Mouse (Mus musculus) fibroblast of lung, adult 2 months (primary cell): Measurements from ENCODE around the gene Spns2.

Experiments used
- DNase-seq: peaks from one replicate; pipeline ENCODE4 v3.0.0-alpha.2; 2011; ENCODE audit warnings: low read depth

The Spns2 gene

DNA sequence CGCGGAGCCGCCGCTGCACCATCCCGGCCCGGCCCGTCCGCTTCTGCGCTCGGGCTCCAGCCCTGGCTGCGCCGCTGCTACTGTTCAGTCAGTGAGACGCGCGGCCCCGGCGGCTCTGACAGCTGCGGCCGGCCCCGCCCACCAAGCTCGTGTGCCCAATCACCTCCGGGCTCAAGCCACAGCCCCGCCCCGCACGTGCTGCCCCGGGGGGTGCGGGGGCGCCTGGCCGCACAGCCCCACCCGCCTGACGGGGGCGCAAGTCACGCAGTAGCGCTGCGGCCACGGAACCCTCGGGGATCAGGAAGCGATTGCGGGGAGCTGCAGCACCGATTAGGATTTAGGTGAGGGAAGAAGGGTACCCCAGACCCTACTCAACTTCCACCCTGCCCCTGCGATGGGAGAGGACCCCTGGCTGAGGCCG is at the start of gene Spns2:
Gene Spns2, minus strand, starts transcription at position 24 of the 421 bp plus-strand sequence.
- no peak for DNase-seq

- no peak for DNase-seq
These were observed 49.1 kb upstream of the Spns2 start for GRCm38 (mm10) chr11:72538811-72539210.

- peak; percentile 40 for DNase-seq
These were observed 48.5 kb upstream of the Spns2 start for GRCm38 (mm10) chr11:72538037-72538755.

GRCm38 (mm10) chr11:72537503-72537902 is 47.8 kb upstream of the Spns2 start:
- DNase-seq = no peak

DNA sequence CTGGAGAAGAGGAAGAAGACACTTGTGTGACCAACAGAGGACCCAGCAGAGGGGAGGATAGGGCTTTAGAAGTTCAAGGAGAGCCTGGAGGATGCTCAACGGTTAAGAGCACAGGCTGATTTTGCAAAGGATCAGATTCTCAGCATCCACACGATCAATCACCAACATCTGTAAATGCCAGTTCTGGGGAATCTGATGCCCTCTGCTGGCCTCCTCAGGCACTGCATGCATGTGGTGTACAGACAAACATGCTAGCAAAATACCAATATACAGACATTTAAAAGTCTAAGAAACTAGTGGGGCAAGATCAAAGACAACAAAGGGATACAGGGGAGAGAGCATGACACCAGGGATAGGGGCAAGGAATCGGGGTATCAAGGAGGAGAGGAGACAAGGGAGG is 45.8 kb upstream of the Spns2 start:
- no peak for DNase-seq

GRCm38 (mm10) chr11:72532890-72533289 is 43.2 kb upstream of the Spns2 start:
- DNase-seq = no peak

DNA sequence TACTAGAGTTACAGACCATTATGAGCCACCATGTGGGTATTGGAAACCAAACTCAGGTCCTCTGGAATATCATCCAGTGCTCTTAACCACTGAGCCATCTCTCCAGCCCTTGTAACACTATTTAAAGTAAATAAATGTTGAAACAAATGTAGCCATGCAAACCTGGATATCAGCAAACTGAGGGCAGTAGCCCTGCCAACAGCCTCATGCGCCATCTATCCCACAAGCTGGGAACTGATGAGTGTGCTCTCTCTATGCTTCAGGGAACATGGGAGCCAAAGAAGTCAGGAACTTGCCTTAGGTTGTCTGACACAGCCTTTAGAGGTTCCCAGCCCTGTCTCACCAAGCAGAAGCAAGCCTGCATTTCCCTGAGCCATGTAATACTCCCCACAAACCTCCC is 41.9 kb upstream of the Spns2 start:
- DNase-seq = no peak

- no peak for DNase-seq
These were observed 41.4 kb upstream of the Spns2 start for GRCm38 (mm10) chr11:72531144-72531543.

GRCm38 (mm10) chr11:72526190-72526589 is 36.5 kb upstream of the Spns2 start:
- DNase-seq = no peak

DNA sequence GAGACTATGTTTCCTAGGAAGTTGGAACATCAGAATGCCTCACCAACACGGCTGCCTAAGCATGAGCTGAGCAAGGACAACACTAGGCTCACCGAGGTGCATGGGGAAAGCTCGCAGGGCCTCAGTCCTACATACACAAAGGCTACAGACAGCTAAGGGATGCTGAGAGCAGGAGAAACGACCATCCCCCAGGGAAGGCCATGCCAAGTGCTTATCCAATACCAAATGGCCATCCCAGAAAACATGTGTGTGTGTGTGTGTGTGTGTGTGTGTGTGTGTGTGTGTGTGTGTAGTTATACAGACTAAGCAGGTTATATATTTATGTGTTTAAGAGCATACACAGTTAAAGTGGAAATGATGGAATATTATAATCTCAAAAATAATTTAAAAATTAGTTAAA is 34.0 kb upstream of the Spns2 start:
- DNase-seq = no peak

- peak; percentile 56 for DNase-seq
These were observed 32.9 kb upstream of the Spns2 start for GRCm38 (mm10) chr11:72522616-72523041.

DNA sequence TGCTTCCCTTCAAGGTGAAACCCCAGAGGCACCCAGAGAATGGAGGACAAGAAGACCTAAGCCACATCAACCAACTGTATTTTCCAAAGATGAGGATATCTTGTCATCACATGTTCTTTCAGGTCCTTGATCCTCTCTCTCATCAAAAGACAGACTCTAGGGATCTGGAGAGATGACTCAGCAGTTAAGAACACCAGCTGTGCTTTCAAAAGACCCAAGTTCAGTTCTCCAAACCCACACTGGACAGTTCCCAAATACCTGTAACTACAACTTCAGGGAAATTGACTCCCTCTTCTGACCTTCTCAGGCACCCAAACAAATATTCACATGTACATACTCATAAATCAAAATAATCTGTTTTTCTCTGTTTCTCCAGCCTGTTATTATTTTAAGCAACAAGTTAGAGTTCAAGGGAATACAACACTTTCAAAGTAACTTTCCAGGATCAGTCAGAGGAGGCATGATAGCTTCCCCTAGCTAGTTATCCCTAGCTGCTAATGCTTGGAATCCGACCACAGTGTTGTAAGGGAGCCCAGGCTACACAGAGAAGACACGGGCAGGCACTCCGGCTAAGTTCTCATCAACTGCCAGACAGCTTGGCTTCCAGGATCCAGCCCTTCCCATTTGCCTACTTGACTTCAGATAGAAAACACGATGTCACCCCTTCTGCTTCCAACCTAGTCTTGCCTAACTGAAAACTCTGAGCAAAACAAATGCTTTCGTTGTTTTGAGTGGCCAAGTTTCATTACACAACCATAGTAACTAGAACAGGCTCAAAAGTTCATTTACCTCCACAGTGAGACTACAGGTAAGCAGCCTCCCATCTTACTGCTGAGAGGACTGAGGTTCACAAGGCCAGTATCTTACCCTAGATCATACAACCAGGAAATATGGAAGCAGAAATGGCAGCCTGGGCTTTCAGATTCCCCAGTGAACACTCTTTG is 32.2 kb upstream of the Spns2 start:
- DNase-seq = peak; percentile 83

GRCm38 (mm10) chr11:72519895-72520294 is 30.2 kb upstream of the Spns2 start:
- DNase-seq = no peak

- DNase-seq = no peak
These were observed 29.5 kb upstream of the Spns2 start for GRCm38 (mm10) chr11:72519189-72519588.

DNA sequence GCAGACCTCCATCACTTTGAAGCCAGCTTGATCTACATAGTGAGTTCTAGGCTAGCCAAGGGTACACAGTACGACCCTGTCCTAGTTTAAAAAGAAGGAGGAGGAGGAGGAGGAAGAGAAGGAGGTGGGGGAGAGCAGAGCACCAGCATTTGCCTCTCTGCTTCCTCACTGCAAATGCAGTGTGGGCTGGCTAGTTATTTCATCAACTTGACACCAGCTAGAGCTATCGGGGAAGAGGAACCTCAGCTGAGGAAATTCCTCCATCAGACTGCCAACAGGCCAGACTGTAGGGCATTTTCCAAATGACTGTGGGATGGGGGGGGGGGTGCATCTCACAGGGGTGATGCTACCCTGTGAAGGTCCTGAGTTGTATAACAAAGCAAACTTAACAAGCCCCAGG is 28.7 kb upstream of the Spns2 start:
- DNase-seq = no peak

DNA sequence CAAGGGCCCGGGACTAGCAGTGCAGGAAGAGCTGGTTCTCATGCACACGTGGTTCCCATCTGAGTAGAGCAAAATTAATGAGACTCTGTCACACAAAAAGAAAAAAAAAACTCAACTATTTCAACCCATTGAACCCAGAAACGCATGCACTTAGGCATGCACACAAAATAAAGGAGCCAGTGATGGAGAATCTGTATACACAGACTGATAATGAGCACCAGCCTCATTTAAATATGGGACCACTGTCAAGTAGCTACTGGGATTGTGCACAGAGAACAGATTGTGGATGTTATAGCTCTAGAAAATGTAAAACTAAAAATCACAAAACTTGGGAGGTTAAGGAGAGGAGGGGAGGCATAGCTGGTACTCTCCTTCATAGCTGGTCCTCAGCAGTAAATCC is 25.3 kb upstream of the Spns2 start:
- no peak for DNase-seq

DNA sequence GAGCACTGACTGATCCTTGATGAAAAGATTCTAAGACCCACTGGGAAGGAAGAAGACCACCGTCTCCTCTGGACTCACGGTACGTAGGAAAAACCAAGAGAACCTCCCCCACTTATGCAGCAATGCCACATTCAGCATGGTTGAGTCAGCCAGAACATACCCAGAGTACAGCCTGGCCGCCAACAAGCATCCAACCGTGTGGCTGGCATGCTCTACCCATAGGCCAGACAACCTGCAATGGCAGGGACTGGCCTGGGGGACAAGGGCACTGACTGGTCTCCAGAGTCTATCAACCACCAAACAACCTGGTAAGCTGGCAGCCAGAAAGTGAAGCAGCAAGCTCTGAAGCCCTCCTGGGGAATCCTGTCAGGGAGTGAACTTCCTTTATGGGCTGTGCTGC is 18.9 kb upstream of the Spns2 start:
- DNase-seq = no peak

GRCm38 (mm10) chr11:72507651-72508050 is 17.9 kb upstream of the Spns2 start:
- no peak for DNase-seq

DNA sequence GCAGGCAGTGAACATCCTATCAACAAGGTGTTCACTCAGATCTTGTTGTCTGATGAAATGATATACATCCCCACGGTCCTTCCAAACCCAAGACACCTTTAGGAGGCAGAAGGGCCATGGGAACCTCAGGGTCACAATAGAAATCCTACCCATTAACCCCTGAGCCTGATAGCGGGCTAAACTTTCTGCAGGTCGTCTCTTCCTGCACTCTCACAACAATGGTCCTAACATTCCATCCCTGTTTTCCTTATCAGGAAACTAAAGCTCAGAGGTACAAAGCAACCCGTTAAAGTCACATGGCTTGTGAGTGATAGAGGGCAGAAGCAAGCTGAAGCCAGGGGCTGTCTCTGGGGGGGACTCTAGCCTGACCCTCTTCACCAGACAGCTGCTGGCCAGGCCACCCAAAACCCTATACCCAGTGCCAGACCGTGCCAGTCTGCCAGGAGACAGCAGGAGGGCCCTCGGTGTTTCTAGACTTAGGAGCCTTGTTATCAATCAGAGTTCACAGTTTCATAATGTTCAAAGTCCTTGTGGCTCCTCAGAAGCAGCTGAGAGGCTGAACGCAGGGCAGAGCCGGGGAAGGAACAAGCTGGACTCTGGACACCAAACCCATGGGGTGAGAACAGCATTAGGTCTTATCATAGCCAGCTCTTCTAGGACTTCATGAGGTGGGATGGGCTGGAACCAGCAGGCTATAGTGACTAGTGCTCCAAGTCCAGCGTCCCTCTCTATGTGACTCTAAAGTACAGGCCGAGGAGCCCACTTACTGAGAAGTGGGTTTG is 14.5 kb upstream of the Spns2 start:
- no peak for DNase-seq

- DNase-seq = no peak
These were observed 13.8 kb upstream of the Spns2 start for GRCm38 (mm10) chr11:72503501-72503921.

GRCm38 (mm10) chr11:72502236-72502635 is 12.5 kb upstream of the Spns2 start:
- DNase-seq = no peak

GRCm38 (mm10) chr11:72501426-72502002 is 11.8 kb upstream of the Spns2 start:
- DNase-seq = peak; percentile 73
